Mouse (Mus musculus): Measurements from ENCODE around the gene AC153137.1. TPM values are rescaled to one million over a fixed set of nuclear protein-coding genes. Genes with fewer than 3 reads are reported as not detected.

AC153137.1 gene
- polyA plus RNA-seq, 1 experiment from 2014 or later = not detected

DNA sequence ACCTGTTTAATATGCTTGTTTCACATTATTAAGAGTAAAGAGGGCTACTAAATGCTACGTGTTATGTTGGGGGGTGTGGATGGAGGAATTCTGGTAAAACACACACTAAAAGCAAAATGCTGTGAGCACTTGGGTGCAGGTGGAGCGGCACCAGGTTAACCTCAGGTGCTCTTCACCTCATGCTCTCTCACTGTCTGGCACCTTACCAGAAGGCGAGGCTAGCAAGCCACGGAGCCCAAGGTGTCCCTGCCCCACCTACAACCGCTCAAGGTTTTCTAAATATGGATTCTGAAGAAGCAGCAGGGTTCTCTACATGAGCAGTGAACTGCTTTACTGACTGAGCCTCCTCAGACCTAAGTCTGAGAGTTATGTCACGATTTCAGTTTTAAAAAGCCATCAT lies 32.6 kb downstream of the AC153137.1 start:
- Histone ChIP-seq H3K27ac (replicated peaks) (no peak overlapping the region), H3K9ac (replicated peaks) (no peak overlapping the region), H3K4me1 (peaks cover 15% of the 10 kb centered on the region), H3K4me2 (no peak overlapping the region), H3K27me3 (replicated peaks) (no peaks in the 10 kb centered on the region), H3K36me3 (peaks cover 27% of the 10 kb centered on the region), H3K9me3 (replicated peaks) (no peaks in the 10 kb centered on the region), H3K4me3 (replicated peaks) (no peak overlapping the region)
- 91% methylated on average over 6 of the region's 6 CpGs for WGBS
- no peak for ATAC-seq (ENCODE audit: low FRiP score)

DNA sequence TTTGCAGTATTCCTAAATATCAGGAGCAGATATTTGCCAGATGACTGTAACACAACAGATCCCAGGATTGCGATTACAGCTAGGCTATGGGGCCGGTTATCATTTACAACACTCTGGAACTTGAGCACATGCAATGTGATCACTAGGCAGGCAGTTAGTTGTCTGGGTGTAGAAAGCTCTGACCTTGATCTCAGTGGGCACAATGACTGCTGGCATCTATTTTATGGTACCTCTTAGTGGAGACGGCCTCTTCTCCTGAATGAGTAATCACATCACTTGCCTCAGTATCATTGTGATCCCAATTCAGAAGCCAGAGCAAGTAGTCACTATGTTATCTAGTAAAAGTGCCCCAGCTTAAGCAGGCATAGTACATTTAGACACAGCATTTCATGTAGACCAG lies 37.2 kb downstream of the AC153137.1 start:
- no peak overlapping the region for H3K9ac ChIP-seq (replicated peaks)
- 61% methylated on average over 3 of the region's 3 CpGs for WGBS
- no peak overlapping the region for H3K4me2 ChIP-seq
- H3K27ac ChIP-seq (replicated peaks) = no peak overlapping the region
- H3K4me3 ChIP-seq (replicated peaks) = no peak overlapping the region
- ATAC-seq (ENCODE audit: low FRiP score) = no peak
- no peaks in the 10 kb centered on the region for H3K27me3 ChIP-seq (replicated peaks)
- H3K9me3 ChIP-seq (replicated peaks) = no peaks in the 10 kb centered on the region
- peaks cover 3% of the 10 kb centered on the region for H3K4me1 ChIP-seq
- peaks cover 30% of the 10 kb centered on the region for H3K36me3 ChIP-seq

DNA sequence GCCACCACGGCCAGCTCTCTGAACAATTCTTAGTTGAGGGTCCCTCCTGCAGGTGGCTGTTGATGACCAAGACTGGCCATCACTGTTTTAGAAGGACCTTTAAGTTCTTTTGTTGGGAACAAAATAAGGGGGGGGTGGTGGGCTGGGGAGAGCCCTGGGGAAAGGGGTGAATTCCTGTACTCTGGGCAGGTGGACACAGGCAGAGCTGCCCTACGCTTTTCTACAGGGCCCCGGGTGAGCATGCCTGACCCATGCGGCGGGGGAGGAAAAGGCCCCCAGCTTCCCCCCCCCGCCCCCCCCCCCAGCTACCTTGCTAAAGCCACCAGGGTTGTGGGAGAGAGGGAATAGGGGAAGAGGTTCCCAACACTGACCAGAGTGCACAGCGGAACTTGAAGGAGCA lies 39.4 kb downstream of the AC153137.1 start:
- 85% methylated on average over 7 of the region's 7 CpGs for WGBS
- H3K9ac ChIP-seq (replicated peaks) = no peak overlapping the region
- no peaks in the 10 kb centered on the region for H3K27me3 ChIP-seq (replicated peaks)
- no peak overlapping the region for H3K27ac ChIP-seq (replicated peaks)
- ATAC-seq (ENCODE audit: low FRiP score) = no peak
- peaks cover 11% of the 10 kb centered on the region for H3K36me3 ChIP-seq
- no peaks in the 10 kb centered on the region for H3K4me1 ChIP-seq
- no peaks in the 10 kb centered on the region for H3K9me3 ChIP-seq (replicated peaks)
- no peak overlapping the region for H3K4me2 ChIP-seq
- H3K4me3 ChIP-seq (replicated peaks) = no peak overlapping the region

DNA sequence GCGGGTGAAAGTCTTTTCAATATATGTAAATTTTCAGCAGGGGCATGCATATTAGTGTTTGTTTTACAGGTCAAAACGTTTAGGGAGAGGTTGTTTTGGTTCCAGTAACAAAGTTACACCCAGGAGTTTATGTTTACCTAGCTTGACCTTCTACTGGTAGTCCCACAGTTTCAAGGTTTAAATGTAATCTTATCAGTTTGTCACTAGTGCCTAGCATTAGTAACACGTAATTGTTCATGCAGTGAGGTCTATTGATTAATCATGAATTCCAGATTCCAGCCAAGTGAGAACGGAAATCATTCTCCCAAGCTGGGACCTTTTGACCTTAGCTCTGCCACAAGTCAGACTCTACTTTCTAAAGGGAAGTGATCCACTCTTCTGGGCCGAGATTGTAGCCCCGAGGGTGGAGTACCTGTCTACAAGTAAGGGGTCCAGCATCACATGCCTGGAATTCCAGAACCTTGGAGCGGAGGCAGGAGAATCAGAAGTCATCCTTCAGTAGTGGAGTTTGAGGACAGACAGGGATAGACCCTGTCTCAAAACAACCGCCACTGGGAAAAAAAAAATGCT lies 40.3 kb downstream of the AC153137.1 start:
- Histone ChIP-seq H3K9ac (replicated peaks) (no peak overlapping the region), H3K4me2 (no peak overlapping the region), H3K27ac (replicated peaks) (no peak overlapping the region), H3K4me3 (replicated peaks) (no peak overlapping the region), H3K9me3 (replicated peaks) (no peaks in the 10 kb centered on the region), H3K27me3 (replicated peaks) (no peaks in the 10 kb centered on the region), H3K36me3 (peaks cover 8% of the 10 kb centered on the region; the same call in 1 of the 2 replicates), H3K4me1 (no peaks in the 10 kb centered on the region)
- WGBS = 72% methylated on average over 8 of the region's 8 CpGs
- ATAC-seq (ENCODE audit: low FRiP score) = no peak

DNA sequence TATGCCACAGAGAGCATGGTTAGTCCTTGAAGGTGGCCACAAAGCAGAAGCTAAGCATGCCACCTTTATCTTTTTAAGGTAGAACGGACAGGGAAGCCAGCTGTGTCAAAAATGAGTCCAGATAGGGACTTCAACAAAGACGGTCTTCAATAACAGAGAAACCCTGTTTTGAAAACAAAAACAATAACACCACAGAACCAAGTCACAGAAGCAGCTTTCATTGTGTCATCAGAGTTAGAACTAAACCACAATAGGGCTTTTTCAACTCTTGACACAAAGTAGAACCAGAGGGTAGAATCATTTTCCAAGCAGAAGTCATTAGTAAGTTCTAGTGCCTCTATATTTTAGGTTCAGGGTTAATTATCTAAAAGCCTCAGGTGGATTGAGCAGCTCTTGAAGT lies 41.3 kb downstream of the AC153137.1 start:
- no peak overlapping the region for H3K4me3 ChIP-seq (replicated peaks)
- no peak for ATAC-seq (ENCODE audit: low FRiP score)
- no peaks in the 10 kb centered on the region for H3K4me1 ChIP-seq
- no peak overlapping the region for H3K4me2 ChIP-seq
- WGBS = 85% methylated on average over 2 of the region's 2 CpGs
- H3K27me3 ChIP-seq (replicated peaks) = no peaks in the 10 kb centered on the region
- no peak overlapping the region for H3K9ac ChIP-seq (replicated peaks)
- no peak overlapping the region for H3K27ac ChIP-seq (replicated peaks)
- H3K9me3 ChIP-seq (replicated peaks) = no peaks in the 10 kb centered on the region
- H3K36me3 ChIP-seq = peaks cover 8% of the 10 kb centered on the region; the same call in 1 of the 2 replicates

DNA sequence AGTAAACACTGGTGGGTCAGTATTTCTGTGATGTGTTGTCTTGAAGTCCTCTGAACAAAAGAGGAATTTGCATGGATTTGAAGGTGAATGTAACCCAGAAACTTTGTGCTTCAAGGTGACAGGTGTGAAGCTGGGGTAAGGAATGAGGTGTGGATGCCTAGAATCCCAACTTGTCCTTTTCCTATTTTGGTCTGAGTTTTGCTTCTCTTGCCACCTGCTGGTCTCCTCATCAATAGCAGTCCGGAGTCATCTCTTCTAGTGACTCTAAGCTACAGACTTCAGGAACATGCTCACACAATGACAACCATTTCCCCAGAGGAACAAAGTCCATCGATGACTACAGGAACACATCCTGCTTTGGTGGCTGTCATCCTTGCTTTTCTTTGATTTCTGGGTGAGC lies 46.9 kb downstream of the AC153137.1 start:
- Histone ChIP-seq H3K4me3 (replicated peaks) (no peak overlapping the region), H3K27ac (replicated peaks) (no peak overlapping the region), H3K36me3 (no peaks in the 10 kb centered on the region), H3K9me3 (replicated peaks) (no peaks in the 10 kb centered on the region), H3K4me1 (no peaks in the 10 kb centered on the region), H3K27me3 (replicated peaks) (no peaks in the 10 kb centered on the region), H3K4me2 (no peak overlapping the region), H3K9ac (replicated peaks) (no peak overlapping the region)
- ATAC-seq (ENCODE audit: low FRiP score) = no peak
- WGBS = 80% methylated on average over 2 of the region's 2 CpGs

DNA sequence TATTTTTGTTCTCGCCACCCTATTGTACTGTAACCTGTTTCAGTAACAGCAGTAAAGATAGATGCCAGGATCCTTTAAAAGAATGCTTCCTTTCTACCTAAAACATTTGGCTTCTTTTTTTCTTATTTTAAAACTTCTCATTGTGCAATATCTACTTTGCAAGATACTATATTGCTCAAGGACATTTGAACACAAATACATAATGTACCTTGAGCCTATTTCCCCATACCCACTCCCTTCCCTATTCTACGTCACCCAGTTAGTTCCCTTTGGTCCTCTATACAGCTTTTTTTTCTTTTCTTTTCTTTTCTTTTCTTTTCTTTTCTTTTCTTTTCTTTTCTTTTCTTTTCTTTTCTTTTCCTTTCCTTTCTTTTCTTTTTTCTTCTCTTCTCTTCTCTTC lies 47.6 kb downstream of the AC153137.1 start:
- Histone ChIP-seq H3K9me3 (replicated peaks) (no peaks in the 10 kb centered on the region), H3K27ac (replicated peaks) (no peak overlapping the region), H3K36me3 (no peaks in the 10 kb centered on the region), H3K9ac (replicated peaks) (no peak overlapping the region), H3K4me3 (replicated peaks) (no peak overlapping the region), H3K4me1 (no peaks in the 10 kb centered on the region), H3K4me2 (no peak overlapping the region), H3K27me3 (replicated peaks) (no peaks in the 10 kb centered on the region)
- no peak for ATAC-seq (ENCODE audit: low FRiP score)
- 88% methylated on average over 2 of the region's 2 CpGs for WGBS

Other genes with a start within 250 kb of the AC153137.1 start
- 37.1 and 40.2 TPM in 2 replicates for gene Phf3, start 104.0 kb downstream of the AC153137.1 start, polyA plus RNA-seq (2015; fragmentation: Nextera tagmentation; extraction: Ambion mirVana)
- gene Lgsn, start 198.4 kb upstream of the AC153137.1 start, polyA plus RNA-seq (2015; fragmentation: Nextera tagmentation; extraction: Ambion mirVana) = 0.13 TPM in 1 of 2 replicates, not detected in the other
- not detected in 2 replicates for gene 4931428L18Rik, start 244.7 kb upstream of the AC153137.1 start, polyA plus RNA-seq (2015; fragmentation: Nextera tagmentation; extraction: Ambion mirVana)
- gene Pih1d3, start 244.9 kb upstream of the AC153137.1 start, polyA plus RNA-seq (2015; fragmentation: Nextera tagmentation; extraction: Ambion mirVana) = not detected in 2 replicates